Mouse (Mus musculus) CH12.LX (cell line): ENCODE measurements at regions not wholly inside any gene's neighbourhood (a gene's known extent, or its start where the extent isn't known, plus 50 kb on each side); places are given as distances from the start of the nearest gene placed in this dataset.

Source experiments
- CTCF ChIP-seq, 2 experiments: IDR thresholded peaks in 1 of 2; conservative IDR thresholded peaks in 1 of 2; 2 replicates each; pipeline ENCODE4 v1.5.1; 2011 to 2012; ENCODE audit warnings: low read depth in 2 of 2, low read length in 2 of 2, improper control_type of control experiment in 1 of 2, inconsistent platforms in 1 of 2, mild to moderate bottlenecking in 1 of 2, moderate library complexity in 1 of 2
- EP300 ChIP-seq: IDR thresholded peaks from 2 replicates; pipeline ENCODE4 v1.6.1; 2011; ENCODE audit warnings: low read length, improper control_type of control experiment
- MEF2A ChIP-seq: IDR thresholded peaks from 2 replicates; pipeline ENCODE4 v1.6.1; 2014; ENCODE audit warnings: low read depth, mild to moderate bottlenecking, inconsistent platforms, low read length, improper control_type of control experiment, borderline replicate concordance
- USF1 ChIP-seq: IDR thresholded peaks from 2 replicates; pipeline ENCODE4 v1.6.1; 2014; ENCODE audit warnings: low read depth, mild to moderate bottlenecking, inconsistent platforms, low read length, improper control_type of control experiment
- ZKSCAN1 ChIP-seq: IDR thresholded peaks from 2 replicates; pipeline ENCODE4 v1.6.1; 2012; ENCODE audit warnings: low read depth, inconsistent platforms, low read length, improper control_type of control experiment, borderline replicate concordance
- ZMIZ1 ChIP-seq: IDR thresholded peaks from 2 replicates; pipeline ENCODE4 v1.6.1; 2012; ENCODE audit warnings: low read depth, mild to moderate bottlenecking, inconsistent platforms, low read length, improper control_type of control experiment
- ZNF384 ChIP-seq: IDR thresholded peaks from 2 replicates; pipeline ENCODE4 v1.6.1; 2012; ENCODE audit warnings: low read depth, low read length, improper control_type of control experiment, inconsistent platforms

DNA sequence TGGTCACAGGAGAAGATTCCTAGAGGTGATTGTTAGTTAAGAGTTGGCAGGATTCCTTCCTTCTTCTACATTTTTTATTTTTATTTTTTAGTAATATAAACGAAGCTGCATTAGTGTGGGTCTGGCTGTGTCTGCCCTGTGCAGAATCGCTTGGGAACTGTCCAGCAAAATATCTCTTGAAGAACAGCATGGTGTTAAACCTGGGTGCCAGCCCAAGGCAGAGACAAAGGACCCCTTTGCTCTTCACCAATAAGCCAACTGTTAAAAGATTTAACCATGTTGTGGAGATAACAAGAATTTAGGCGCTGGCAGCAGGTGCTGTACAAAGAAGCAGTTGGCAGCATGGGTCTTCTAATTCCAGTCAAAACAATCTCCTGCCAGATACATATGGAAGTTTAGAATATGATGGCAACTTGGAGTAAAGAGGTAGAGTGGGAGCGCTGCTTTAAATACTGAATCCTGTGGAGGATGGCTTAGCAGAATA, 205.5 kb upstream of the Dnajc24 start:
- TF ChIP-seq CTCF (conservative IDR thresholded peaks at IDR 0.05 in 1 of 2, IDR thresholded peaks at IDR 0.05 in 1 of 2; ENCODE audit: low read depth in 2 of 2, low read length in 2 of 2) (no peak), EP300 (no peak), ZNF384 (no peak), MEF2A (no peak), USF1 (no peak), ZMIZ1 (no peak), ZKSCAN1 (no peak)
